Mouse (Mus musculus) kidney, adult 9 months (tissue): ENCODE measurements around the gene Ntng1.

Source experiments
- DNase-seq: peaks from one replicate; pipeline ENCODE4 v3.0.0; 2022

Gene Ntng1

DNA sequence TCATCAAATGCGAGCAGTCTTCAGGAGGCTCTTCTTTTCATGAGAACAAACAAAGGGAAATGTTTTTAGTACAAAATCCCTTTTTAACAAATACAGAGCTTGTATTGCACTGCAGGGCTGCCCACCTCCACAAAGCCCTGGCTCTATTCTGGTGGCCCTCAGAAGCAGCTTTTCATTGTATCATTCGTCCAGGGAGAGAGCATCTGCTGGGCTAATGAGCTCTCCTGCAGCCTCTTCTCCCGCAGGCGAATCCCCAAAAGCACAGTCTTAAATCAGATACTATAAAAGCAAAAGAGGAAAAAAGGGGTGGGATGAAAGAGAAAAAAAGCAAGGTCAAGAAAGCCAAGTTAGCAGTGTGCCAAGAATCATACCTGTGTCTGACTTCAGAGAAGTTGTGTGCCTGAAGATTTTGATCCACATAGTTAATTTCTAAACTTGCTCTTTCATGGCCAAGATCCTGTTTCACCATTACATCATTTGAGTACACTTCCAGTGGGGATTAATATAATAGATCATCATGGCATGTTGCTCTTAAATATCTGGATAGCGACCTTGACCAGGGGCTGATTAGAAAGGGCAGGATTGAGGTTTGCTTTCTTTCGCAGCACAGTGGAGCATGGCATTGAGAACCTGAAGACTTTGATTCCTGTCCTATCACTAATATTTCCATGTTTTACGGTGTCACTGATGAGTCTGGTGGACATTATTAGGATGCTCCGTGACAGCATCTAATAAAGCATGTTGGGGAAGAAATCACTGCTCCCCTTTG is 225.7 kb downstream of the Ntng1 start:
- DNase-seq, result no peak

- no peak for DNase-seq
Observed at GRCm38 (mm10) chr3:109917077-109917476, 226.7 kb downstream of the Ntng1 start.

DNA sequence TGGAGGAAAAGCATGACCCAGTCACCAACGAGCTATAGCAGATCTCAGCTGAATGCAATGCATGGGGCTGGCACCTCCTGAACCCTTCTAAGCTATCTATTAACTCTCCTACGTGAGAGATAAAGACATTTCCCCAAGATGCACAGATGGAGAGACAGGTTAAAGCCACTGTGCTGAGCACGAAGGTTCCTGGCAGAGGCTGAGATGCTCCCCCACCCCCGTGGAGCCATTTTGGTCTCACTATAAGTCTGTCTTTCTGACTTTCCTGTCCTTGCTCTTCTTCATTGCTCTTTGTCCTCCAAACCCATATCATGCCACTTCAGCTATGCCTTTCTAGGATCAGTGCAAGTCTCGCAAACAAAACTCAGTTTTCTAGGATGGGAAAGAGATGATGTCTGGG is 229.6 kb downstream of the Ntng1 start:
- DNase-seq, result no peak

- DNase-seq, result no peak
Observed at GRCm38 (mm10) chr3:109890600-109890999, 253.2 kb downstream of the Ntng1 start.

DNA sequence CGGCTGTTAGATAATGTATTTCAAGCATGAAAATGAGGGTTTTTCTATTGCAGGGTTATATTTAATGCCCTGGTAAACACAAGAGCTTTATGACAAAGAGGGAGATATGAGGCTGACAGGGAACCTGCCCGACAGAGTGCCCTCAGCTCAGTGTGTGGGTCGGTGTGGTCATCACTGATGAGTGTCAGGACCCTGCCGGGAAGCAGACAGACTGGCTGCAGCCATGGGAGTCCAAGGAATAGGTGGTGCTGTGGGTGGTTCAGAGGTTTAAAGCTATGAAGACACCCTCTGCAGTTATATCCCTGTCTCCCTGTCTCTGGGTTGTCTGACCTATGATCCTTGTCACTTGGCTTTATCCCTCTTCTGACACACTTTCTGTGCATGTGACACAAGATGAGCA is 258.1 kb downstream of the Ntng1 start:
- no peak for DNase-seq

DNA sequence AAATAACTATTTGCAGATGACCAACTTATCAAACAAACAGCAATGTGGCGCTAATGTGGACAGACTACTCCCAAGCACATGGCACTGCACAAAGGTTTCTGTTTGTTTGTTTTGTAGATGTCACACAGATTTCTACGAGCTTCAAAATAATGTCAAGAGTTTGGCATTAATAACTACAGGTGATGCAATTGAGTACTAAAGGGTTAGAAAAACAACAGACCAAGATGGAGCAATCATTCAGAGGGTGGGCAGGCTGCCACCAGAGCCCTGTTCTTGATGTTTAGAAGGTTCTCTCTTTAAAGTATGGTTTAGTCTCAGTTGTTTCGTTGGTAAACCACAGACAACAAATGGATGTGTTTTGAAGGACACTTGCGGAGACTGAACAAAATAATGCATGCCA is 264.8 kb downstream of the Ntng1 start:
- DNase-seq, result no peak

DNA sequence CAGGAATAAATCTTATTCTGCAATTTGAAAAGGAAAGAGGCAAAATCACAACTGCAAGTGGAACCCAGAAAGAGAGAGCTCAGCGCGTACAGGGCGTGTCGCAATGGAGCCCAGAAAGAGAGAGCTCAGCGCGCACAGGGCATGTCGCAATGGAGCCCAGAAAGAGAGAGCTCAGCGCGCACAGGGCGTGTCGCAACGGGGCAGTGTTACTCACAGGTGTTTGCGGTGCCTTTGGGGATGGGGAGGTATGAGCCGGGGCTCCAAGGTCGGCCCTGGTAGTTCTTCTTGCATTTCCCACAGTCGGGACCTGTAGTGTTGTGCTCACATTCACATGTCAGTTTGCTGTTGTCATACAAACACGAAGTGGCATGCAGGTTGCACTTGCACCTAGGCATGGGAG is 271.8 kb downstream of the Ntng1 start:
- DNase-seq, result no peak

DNA sequence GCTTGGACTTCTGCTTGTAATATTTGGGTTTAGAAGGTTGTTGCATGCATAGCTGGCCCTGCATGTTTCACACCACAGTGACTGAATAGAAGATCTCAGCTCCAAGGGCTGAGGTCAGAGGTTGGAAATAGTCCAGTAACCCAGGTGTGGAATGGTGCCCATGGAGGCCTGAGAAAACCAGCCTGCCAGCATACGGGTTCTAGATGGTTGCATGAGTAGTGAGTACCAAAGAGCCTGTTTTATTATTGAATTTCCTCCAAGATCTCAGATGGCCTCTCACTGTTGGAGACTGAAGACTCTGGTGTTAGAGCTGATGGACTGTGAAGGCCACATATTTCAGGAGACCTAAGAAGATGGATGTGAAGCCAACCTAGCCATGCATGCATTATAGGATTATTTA is 285.5 kb downstream of the Ntng1 start:
- no peak for DNase-seq

DNA sequence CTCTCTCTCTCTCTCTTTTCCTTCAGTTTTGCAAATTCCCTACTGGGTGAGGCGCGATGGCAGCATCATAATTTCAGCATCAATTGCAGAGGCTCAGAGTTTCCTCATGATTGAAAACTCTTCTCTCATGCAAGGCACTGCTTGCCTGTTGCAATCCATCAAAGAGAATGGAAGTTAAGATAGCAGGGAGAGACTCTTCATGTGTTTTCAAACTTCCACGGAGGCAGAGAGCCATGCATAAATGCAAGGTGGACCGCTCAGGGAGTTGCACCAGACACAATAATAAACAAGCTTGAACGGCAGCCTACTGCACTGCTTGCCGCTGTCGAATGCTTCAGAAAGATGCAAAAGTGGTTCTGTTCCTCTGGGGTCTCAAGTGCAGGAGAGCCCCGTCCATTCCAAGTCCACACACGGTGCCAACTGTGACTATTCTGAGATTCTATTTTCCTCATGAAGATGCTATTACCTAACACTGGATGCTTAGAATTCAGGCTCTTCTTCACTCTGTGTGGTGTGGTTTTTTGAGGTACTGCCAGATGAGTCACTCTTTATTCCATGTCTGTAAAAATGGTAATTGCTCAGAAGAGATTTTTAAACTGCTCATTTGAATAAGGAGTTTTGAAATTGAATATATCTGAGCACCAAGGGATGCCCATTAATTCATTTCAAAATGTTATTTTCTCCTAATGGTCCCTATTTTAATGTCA is 289.2 kb downstream of the Ntng1 start:
- no peak for DNase-seq

GRCm38 (mm10) chr3:109846660-109847059 is 297.2 kb downstream of the Ntng1 start:
- DNase-seq, result no peak

GRCm38 (mm10) chr3:109825806-109826205 is 318.0 kb downstream of the Ntng1 start:
- DNase-seq, result no peak

DNA sequence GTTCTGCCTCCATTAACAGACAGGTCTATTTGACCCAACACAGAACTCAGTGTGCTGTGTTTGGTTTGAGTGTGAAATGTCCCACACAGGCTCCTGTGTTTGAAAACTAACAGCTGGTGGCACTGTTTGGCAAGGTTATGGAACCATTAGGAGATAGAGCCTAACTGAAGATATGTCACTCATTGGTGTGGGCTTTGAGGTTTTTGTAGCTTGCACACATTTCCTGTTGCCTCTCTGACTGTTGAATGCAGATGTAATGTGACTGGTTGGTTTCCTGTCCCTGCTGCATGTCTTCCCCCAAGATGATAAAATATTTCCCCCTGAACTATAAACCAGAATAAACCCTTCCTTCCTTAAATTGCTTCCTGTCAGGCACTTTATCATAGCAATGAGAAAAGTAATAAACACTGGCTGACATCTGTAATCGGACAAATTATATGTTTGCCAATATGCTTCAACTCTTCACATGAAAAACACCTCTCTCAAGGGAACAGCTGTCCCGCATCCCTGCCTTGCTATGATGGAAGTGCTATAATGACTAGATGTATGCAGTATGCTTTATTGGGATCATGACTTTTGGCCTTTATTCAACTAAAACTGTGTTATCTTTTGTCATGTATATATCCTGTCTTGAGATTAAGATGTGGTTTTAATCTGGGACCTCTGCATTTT is 320.9 kb downstream of the Ntng1 start:
- DNase-seq, result no peak

- no peak for DNase-seq
Observed at GRCm38 (mm10) chr3:109818821-109819685, 324.8 kb downstream of the Ntng1 start.

- DNase-seq, result no peak
Observed at GRCm38 (mm10) chr3:109809065-109809464, 334.7 kb downstream of the Ntng1 start.

GRCm38 (mm10) chr3:109807211-109807934 is 336.4 kb downstream of the Ntng1 start:
- DNase-seq, result no peak

- DNase-seq, result no peak
Observed at GRCm38 (mm10) chr3:109804145-109804544, 339.7 kb downstream of the Ntng1 start.

DNA sequence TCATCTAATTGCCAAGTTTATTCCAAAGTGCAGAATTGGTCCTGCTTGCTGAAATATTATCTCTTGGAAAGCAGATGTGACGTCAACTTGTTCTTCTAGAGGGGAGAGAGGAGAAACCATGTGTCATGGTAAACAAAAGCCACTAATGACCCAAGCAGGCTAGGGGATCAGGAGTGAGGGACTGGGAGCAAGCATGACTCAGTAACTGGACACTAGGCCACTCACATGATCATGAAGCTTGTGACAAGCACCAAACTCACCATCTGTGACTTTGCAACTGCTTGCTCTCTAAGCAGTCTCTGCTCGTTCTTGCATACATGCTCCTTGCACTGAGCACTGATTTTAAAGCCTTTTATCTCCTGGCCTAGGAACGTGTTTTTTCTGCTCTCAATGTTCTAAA is 340.2 kb downstream of the Ntng1 start:
- no peak for DNase-seq

GRCm38 (mm10) chr3:109797354-109797753 is 346.5 kb downstream of the Ntng1 start:
- DNase-seq, result no peak

GRCm38 (mm10) chr3:109783231-109783630 is 360.6 kb downstream of the Ntng1 start:
- DNase-seq, result no peak

GRCm38 (mm10) chr3:109782289-109782951 is 361.4 kb downstream of the Ntng1 start:
- DNase-seq, result peak; percentile 13

DNA sequence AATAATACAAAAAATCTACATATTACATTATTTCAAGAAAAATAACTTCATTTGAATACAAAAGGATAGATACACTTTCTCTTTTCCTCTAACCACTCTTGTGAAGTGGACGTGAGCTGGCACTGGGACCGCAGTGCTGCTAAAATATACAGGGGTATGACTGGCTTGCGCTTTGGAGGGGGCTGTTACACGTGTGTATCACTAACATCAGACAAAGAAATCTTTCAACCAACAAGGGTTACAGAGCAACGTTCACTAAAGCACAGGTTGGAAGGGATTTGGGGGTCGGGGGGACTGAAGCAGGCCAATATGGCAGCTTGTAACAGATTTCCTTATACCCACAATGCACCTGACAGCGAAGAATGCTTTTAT is 361.9 kb downstream of the Ntng1 start:
- no peak for DNase-seq

- DNase-seq, result no peak
Observed at GRCm38 (mm10) chr3:109775200-109775599, 368.6 kb downstream of the Ntng1 start.
